Mouse (Mus musculus): ENCODE results near the gene Mterf1a.
"Not testable (repeated sequence)": the region's sequence is repeated elsewhere in the genome, so short reads cannot be mapped to it uniquely, and the experiment has no call there.

Mterf1a gene

DNA sequence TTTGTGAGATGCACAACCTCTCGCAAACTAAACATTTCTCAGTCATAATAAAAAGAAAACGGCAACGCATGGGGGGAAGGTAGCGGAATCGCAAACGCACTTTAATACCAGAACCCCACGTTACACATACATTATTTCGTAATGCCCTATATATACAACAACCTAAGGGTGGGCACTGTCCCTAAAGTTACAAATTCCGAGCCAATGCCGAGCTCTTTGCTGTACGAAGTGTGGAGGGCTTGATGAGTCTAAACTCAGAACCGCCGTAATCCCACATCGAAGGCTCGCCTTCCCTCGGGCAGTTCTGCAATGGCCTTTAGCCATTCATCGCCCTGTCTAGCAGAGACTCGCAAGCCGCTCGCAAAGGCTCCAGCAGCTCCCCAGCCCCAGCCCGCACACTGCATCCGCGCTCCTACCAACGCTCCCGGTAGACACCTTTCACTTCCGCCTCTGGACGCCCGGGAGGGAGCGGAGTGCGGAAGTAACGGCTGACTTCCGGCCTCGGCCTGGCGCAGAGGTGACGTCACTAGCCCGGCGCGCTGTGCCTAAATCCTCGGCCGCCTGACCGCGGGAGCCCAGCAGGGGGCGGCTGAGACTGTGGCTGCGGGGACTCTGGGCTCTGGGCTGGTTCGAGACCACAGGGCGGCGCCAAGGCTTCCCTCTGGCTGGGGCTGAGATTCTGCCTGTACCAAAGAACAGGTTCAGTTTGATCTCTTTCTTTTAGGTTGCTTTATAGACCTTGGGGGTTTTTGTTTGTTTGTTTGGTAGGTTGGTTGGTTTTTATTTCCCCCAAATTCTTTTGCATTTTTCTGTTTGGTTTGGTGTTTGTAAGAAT lies at the start of gene Mterf1a:
TSS of gene Mterf1a (minus strand) at position 475 of the 835 bp plus-strand sequence.
- not testable (repeated sequence) for DNase-seq (ENCODE audit: extremely low spot score, low read depth, low spot score)

DNA sequence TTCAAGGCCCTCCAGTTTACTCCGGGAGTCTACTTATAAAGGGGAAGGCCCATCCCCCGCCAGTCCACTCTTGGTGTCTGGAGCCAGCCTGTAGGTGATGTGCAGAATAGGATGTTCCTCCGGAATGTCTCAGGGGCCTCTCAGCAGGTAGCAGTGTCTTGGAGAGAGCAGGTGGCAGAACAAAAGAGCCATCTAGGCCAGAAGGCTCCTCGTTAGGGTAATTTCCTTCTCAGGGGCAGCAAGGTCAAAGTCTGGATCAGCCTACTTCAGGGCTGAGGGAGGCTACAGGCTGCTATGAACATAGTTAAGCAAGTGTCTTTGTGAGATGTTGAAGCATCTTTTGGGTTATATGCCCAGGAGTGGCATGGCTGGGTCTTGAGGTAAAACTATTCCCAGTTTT lies 49.4 kb upstream of the Mterf1a start:
- DNase-seq (ENCODE audit: extremely low spot score, low read depth, low spot score): not testable (repeated sequence)

DNA sequence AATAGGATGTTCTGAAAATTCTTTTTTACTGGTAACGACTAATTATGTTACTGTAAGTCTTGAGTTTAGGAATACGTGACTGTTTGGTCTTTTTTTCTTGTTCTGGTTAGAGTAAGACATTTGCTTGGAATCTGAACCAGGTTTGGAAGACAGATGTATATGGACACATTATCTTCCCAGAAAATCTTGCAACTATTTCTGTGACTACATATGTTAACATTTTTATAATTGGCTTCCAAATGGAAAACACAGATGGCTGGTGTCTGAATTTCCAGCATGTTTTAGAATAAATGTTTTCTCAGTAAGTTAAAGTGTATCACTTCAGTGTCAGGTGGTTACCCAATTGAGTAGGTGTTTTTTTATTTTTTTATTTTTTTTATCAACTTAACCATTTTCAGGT lies 47.5 kb upstream of the Mterf1a start:
- DNase-seq (ENCODE audit: extremely low spot score, low read depth, low spot score): no peak

DNA sequence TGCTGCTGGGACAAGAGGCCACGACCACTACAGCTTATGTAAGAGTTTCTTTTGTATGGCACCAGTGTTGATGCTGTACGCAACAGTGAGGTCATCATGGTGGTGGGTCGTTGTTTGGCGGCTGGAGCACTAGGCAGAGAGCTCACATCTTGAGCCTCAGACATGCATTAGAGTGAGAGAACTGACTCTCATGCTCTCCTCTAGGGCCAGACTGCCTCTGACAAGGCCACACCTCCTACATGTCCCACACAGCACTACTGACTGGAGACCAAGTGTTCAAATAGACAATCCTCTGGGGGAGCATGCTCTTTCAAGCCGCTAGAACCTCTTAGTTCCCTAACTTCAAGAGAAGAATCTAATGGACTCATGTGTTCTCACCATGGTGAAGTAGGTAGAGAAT lies 45.6 kb upstream of the Mterf1a start:
- DNase-seq (ENCODE audit: extremely low spot score, low read depth, low spot score): no peak

DNA sequence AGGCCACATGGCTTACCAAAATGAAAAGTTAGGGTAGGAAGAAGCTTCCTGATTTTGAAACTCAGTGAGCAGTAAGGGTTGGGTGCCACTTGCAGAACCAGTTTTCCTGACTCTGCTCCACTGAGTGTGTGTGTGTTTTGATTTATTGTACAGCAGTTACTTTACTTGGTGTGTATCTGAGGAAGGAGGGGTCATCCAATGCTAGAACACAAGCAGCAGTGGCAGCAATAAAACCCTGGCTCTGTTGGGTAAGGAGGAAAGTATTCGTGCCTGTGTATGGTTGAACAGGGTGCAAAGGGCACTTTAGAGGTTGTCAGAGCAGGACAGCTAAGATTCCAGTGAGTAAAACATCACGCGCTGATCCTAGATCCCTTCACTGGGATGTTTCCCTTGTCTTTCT lies 45.2 kb upstream of the Mterf1a start:
- DNase-seq (ENCODE audit: extremely low spot score, low read depth, low spot score): no peak

DNA sequence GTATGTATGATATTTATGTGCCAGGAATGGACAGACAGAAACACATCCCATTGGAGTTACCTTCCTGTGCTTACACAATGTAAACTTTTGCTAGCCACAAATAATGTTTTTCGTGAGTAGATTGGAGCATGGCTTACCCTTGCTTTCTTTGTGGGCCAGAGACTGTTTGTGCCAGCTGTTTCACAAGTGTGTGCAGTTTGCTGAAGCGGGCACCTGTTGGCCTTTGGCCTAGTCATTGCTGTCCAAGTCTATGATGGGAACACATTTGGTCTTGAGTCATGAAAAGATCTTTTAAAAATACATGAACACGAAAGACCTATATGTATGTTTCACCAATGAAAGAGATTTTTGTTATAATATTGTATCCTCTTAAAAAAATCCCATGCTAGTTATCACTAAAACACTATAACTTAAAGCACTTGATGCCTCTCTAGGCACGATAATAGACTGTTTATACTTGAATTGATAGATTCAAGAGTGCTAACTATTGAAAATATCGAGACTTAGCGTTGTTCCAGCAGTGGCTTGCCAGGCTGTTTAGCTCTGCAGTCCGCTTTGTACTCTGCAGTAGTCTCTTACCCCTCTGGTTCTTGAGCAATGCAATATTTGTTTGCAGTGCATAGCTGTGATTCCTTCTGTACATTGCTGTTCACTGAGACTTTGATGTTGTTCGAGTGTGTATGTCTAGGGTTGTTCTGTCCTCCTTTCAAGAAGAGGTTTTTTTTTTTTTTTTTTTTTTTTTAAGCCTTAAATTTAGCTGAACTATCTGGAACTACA lies 42.2 kb upstream of the Mterf1a start:
- DNase-seq (ENCODE audit: extremely low spot score, low read depth, low spot score): no peak

DNA sequence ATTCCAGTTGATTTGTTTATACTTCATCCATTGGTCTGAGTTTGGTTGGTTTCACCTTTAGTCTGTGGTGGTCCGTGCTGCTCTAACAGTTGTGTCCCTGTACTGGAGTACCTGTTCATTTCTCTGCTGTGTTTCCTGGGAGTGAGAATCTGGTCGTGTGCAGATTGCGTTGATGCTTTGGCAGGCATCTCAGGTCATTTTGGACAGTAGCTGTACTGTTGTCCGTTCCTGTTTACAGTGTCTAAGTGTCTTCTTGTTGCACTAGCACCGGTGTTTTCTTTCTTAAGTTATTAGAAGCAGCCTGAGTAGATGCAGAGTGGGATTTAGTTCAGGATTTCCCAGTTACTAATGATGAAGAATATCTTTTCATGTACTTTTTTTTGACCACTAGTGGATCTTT lies 41.5 kb upstream of the Mterf1a start:
- no peak for DNase-seq (ENCODE audit: extremely low spot score, low read depth, low spot score)

DNA sequence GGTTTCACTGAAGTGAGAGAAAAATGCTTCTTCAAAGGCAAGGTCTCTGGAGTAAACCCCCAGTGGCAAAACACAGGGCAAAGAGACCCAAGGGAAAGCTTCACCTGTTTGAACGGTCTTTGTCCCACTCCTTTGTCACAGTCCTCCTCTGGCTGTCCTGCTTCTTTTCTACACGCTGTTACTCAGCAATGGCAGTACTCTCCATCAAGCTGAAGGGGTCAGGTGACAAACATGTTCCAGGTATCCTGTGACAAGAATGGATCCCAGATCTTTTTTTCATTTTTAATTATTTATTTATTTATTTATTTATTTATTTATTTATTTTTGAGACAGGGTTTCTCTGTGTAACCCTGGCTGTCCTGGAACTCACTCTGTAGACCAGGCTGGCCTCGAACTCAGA lies 39.8 kb upstream of the Mterf1a start:
- no peak for DNase-seq (ENCODE audit: extremely low spot score, low read depth, low spot score)

DNA sequence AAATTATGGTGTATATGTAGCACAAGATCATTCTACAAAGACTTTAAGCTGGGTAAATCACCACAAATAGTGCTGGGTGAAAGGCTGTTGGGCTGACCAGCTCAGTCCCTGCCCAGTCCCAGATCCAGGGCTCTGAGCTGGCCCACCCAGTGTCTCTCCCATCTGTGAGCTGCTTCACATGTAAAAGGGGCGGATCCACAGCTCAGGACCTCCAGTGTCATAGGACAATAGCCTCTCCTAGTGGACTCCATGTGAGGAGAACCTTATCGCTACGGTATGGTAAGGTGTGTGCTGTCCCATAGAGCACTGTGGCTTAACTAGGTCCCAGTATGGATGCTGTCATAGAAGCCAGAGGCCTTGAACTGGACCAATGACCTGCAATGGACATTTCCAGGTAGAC lies 37.9 kb upstream of the Mterf1a start:
- no peak for DNase-seq (ENCODE audit: extremely low spot score, low read depth, low spot score)

DNA sequence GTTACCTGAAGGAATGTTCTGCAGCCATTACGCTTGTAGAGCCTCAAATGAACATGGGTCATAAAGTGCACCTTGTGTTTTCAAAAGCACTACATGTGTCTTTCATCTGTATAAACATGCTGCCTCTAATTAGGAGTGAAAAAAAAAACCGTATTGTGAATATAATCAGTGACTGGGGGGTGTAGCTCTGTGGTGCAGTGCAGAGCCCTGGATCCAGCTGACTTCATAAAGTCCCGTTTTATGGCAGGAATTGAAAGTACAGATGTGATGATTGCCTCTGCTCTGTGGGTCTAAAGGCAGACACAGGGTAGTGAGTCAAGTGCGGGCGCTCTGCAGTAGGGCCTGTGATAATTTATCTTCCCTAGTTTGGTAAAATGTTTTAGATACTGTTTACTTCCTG lies 37.0 kb upstream of the Mterf1a start:
- DNase-seq (ENCODE audit: extremely low spot score, low read depth, low spot score): no peak

DNA sequence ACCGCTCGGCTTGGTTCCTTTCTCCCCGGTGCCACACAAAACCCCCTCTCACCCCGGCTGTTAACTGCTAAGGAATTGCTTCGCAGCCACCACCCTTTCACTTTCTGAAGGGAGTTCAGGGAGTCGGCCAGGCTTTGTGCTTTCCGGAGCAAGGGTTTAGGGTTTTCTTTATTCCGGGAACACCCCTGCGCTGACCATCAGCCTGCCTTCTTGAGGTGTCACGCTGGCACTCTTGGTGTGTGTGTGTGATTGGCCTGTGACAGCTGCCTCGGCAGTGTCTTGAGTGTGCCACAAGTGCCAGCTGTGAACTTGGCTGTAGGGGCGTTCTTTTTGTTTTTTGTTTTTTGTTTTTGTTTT lies 34.9 kb upstream of the Mterf1a start:
- DNase-seq (ENCODE audit: extremely low spot score, low read depth, low spot score): peak; percentile 33

DNA sequence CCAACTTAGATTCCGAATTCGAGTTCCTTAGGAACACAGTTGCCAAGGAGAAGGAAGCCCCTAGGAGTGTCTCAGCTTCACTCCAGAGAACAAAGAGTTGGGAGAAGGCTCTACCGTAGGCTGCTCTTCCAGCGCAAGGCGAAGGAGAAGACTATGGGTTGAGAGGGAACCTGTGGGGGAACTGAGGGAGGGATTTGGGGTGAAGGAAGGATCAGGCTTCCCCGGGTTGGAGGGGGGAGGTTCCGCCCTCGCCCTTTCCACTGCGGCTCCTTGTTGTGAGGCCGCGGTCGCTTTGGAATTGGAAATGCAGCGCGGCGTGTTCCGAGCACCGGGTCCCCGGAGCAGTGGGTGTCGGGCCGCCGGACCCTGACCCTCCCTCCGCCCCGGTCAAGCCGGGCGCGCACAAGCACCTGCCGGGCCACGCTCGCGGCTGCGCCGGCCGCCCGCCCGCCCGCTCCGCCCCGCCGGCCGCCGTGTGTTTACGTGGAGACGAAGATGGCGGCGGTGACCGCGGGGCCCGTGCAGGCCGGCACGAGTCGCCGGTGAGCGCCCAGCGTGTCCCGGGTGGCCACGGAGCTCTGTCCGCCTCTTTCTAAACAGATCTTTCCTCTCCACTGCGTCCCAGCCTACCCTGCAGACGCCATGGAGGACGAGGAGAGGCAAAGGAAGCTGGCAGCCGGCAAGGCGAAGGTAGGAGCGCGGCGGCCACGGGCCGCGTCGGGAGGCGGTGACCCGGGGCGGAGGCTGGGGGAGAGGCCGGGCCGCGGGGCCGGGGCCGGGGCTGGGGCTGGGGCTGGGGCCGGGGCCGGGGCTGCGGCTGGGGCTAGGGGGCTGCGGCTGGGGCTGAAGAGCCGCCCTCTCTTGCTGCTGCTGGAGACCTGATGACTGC lies 34.3 kb upstream of the Mterf1a start, which contains the start of gene Akap9:
TSS of gene Akap9 (plus strand) at position 254 of the 889 bp plus-strand sequence.
- no peak for DNase-seq (ENCODE audit: extremely low spot score, low read depth, low spot score)

DNA sequence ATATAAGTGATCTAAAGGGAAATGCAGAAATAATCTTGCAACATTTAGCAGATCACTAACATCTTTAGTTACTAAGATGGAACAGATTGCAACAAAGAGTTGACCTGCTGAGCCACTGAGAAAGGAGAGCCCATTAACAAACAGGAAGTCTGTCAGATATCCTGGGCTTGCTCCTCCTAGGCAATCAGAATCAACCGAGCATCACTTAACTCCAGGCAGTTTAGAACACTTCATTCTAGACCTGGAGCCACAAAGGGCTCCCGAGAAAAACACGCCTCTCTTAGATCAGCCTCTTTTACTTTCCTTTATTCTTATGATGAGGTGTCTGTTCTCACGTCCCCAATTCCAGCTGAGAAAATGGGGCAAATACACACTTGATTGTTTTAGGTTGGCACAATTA lies 32.9 kb upstream of the Mterf1a start:
- no peak for DNase-seq (ENCODE audit: extremely low spot score, low read depth, low spot score)

DNA sequence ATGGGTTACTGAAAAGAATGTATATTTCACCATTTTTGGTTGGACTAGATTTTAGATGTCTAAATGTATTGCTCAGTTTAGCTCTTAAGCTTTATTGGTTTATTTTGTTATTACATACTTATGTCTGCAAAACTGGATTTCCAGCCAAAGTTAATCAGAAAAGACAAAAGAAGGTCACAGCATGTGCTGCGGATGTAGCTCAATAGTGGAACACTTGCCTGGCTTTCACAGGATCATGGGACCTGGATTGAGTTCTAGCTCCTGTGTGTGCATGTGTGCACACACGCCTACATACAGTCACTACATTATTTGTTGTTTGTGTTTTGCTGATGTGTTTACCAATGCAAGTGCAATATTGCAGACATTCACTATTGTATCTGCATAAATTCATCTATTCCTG lies 28.6 kb upstream of the Mterf1a start:
- DNase-seq (ENCODE audit: extremely low spot score, low read depth, low spot score): no peak

DNA sequence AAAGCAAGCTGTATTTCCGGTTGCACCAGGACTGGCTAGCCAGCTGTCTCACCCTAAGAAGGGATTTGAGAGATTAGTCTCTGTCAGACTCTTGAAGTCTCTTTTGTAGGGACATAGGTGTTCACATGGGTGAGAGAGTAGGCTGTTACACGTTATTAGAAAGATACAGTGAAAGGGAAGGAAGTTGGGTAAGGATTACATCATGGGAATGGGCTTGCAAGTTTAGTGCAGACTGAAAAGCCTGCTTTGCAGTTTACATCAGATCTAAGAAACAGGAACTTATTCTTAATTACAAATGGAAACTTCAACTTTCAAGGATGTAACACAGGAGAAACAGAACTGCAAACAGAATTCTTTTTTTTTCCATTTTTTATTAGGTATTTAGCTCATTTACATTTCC lies 11.7 kb upstream of the Mterf1a start:
- no peak for DNase-seq (ENCODE audit: extremely low spot score, low read depth, low spot score)

DNA sequence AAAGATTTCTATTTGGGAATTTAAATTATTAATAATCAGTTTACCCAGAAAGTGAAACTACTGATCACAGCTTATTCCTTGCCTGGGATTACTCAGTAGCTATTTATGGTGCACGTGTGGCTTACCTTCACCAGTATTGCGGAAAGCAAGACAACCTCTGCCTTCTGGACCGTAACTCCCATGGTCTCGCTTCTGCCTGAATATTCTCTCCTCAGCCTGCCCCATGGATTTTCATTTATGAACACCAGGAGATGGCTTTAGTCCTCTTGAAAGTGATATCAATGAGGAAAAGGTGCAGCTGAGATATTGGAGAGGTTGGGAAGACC lies 524 bp upstream of the Mterf1a start:
- DNase-seq (ENCODE audit: extremely low spot score, low read depth, low spot score): not testable (repeated sequence)

DNA sequence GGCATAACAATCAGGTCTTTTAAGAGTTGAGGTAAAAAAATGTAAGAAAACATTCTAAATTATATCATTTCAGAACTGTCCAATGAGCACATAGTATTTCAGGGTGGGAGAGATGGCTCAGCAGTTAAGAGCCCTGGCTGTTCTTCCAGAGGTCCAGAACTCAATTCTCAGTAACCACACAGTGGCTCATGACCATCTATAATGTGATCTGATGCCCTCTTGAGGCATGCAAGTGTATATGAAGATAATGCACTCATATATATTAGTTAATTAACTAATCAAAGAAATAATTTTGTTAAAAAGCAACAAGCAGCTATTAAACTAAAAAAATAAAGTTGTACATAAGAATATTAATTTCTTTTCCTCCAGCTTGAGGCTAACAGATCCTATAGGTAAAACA lies 4.5 kb downstream of the Mterf1a start:
- DNase-seq (ENCODE audit: extremely low spot score, low read depth, low spot score): no peak

DNA sequence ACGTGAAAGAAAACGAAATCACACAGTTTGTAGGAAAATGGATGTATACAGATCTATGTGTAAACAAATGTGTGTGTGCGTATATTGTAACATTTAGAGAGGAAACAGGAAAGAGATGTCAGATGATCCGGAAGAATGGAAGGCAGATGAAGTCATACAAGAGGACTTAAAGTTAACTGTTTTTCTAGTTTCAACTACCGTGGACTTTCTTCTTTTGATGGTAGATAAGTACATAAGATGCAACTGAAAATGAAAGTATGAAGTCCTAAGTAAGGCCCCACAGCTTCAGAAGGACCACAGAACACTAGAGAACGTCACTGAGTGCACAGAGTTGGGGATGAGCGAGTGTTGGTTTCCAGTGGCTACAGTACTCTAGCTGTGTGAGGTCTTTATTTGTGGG lies 6.9 kb downstream of the Mterf1a start:
- DNase-seq (ENCODE audit: extremely low spot score, low read depth, low spot score): not testable (repeated sequence)

DNA sequence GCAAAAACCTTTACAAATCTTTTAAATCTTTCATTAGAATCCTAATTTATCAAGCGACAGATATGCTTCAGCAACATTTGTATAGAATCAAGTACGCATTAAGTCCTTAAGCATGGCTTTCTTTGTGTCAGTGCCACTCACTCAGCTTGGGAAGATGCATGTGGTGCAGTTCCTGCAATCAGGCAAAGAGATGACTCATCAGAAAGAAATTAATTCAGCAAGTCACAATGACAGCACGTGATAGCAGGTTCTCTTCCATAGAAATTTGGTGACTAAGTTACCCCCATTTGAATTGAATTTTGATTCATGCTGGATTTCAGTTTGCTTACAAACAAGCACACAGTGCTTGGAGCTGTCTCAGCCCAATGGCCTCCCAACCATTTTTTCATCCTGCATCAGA lies 20.2 kb downstream of the Mterf1a start:
- no peak for DNase-seq (ENCODE audit: extremely low spot score, low read depth, low spot score)

DNA sequence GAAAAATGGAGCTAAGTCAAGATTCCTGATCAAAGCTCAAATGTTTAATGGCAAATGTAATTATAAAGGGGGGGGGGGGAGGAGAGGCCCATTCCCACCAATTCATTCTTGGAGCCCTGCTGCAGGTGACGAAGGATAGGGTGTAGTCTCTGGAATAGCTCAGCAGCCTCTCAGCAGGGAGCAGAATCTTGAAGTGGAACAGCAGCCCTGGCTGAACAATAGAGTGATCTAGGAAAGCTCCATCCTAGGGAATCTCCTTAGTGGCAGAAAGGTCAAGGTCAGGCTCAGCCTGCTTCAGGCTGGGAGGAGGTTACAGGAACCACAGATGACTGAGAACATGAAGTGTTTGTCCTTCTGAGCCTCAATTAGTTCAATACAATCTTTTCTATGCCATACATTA lies 21.4 kb downstream of the Mterf1a start:
- no peak for DNase-seq (ENCODE audit: extremely low spot score, low read depth, low spot score)

DNA sequence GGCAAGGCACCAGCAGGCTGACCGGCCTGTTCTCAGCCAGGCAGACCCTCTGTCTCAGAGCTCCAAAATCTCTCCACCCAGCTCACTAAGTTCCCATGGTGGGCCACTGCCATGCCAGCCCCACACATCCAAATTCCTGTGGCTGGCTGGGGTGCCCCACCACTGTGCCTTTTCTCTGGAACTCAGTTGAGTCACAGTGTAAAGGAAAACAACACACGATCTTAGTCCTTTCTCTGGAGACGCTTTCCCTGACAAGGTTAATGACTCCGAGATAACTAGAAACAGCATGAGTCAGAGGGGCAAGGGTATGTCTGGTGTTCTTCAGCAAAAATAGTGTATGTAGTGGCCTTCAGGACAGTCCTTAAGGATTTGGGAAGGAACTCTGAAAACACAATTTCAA lies 23.6 kb downstream of the Mterf1a start:
- DNase-seq (ENCODE audit: extremely low spot score, low read depth, low spot score): no peak

DNA sequence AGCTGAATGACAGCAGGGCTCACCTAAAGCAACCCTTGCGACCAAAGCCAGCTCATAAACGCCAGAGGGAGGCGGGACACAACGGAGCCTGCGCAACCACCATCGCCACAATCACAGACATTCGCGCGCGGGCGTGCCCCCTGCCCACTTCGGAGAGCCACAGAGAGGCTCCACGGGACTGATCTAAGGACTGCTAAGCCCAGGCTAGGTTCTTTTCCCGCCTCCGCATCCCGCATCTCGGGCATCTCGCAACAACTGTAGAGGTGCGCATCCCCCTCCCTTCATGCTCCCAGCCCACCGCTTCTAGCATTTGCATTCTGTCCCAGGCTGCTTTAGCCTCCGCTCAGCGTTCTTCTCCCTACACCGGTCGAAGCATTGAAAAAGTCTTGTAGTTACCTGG lies 48.7 kb downstream of the Mterf1a start, which contains the start of gene Lrrd1:
TSS of gene Lrrd1 (plus strand) at position 148 of the 400 bp plus-strand sequence.
- no peak for DNase-seq (ENCODE audit: extremely low spot score, low read depth, low spot score)

Measured in hindlimb bud, embryonic 11.5 days (tissue).